Mouse (Mus musculus) liver, adult 2 months (tissue): ENCODE measurements around the gene Pskh1.

Source experiments
- CTCF ChIP-seq: fragments of 200-500 bp; IDR thresholded peaks from 2 replicates; pipeline ENCODE4 v1.5.1; 2011; ENCODE audit warnings: low read depth, low read length, control low read depth
- POLR2A ChIP-seq: fragments of 200-500 bp; IDR thresholded peaks from 2 replicates; pipeline ENCODE4 v1.6.1; 2011; ENCODE audit warnings: low read length, control low read depth; ENCODE audit not compliant: insufficient read depth; ENCODE audit errors: extremely low read depth

DNA sequence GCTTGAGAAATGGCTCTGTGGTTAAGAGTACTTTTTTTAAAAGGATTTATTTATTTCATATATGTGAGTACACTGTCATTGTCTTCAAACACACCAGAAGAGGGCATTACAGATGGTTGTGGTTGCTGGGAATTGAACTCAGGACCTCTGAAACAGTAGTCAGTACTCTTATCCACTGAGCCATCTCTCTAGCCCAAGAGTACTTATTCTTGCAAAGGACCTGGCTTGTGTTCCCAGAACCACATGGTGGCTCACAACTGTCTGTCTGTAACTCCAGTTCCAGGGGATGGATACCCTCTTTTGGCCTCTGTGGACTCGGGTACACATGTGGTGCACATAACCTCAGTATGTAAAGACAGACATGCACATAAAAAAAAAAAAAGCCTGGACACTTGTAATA lies 69.1 kb downstream of the Pskh1 start:
- no peak for TF ChIP-seq CTCF
- TF ChIP-seq POLR2A: no peak
